In genomic region chr9:102327625-102328150, GRCm38 (mm10) we compare ENCODE assay signal across 26 mouse cellular contexts. TPM values are rescaled to one million over a fixed set of nuclear protein-coding genes. Genes with fewer than 3 reads are reported as not detected.
DNase-seq lines count a peak whose midpoint lies in the region; ATAC-seq lines count a peak whose summit lies in the region.
"Had no signal": no experiment of that assay in that cellular context is flagged by ENCODE, and none has a peak within 500 bp of the region (broad histone marks: within the 10 kb centered on the region; RNA-seq: fewer than 3 reads in every experiment).

No protein-coding gene starts in this region.

- H3K4me1 ChIP-seq in forebrain, embryonic 13.5 days, result no peaks in the 10 kb centered on the region
- H3K4me1 ChIP-seq: embryonic facial prominence, embryonic 13.5 days; embryonic facial prominence, embryonic 15.5 days; forebrain, embryonic 10.5 days; forebrain, embryonic 12.5 days had no signal

- H3K9ac ChIP-seq in forebrain, embryonic 13.5 days, result no peak overlapping the region
- H3K9ac ChIP-seq: embryonic facial prominence, embryonic 13.5 days; embryonic facial prominence, embryonic 15.5 days; forebrain, embryonic 12.5 days; forebrain, embryonic 15.5 days; forebrain, postnatal 0 days had no signal

- no peak overlapping the region for H3K27ac ChIP-seq in forebrain, embryonic 13.5 days
- H3K27ac ChIP-seq: embryonic facial prominence, embryonic 13.5 days; embryonic facial prominence, embryonic 15.5 days; forebrain, embryonic 10.5 days; forebrain, embryonic 12.5 days; forebrain, embryonic 15.5 days had no signal

- DNase-seq in 3134 (ENCODE audit: extremely low read depth, insufficient read length, low spot score), result peak; percentile 21
- DNase-seq in 416B (ENCODE audit: low read depth), result peak; percentile 71
- DNase-seq in NIH3T3 (ENCODE audit: low read depth), result peak; percentile 10
- no peak for DNase-seq in cerebellum, postnatal 4 days (ENCODE audit: low spot score in 2 of 2)
- DNase-seq in adrenal gland, postnatal 14 days, result no peak
- DNase-seq: adrenal gland, adult 2 months; adrenal gland, postnatal 10 days; adrenal gland, postnatal 36 days; cerebellum, adult 11-12 months; cerebellum, adult 2 months; cerebellum, adult 9-10 months; cerebellum, postnatal 10 days; cerebellum, postnatal 25 days; embryo, embryonic 11 days; forebrain, postnatal 0 days had no signal

- H3K4me3 ChIP-seq in forebrain, embryonic 13.5 days, result no peak overlapping the region
- H3K4me3 ChIP-seq: embryonic facial prominence, embryonic 13.5 days; embryonic facial prominence, embryonic 15.5 days; erythroblast, embryonic 14.5 days; forebrain, embryonic 10.5 days; forebrain, embryonic 12.5 days; forebrain, embryonic 15.5 days had no signal

- H3K4me2 ChIP-seq in forebrain, embryonic 13.5 days, result no peak overlapping the region
- H3K4me2 ChIP-seq: embryonic facial prominence, embryonic 13.5 days; embryonic facial prominence, embryonic 15.5 days; forebrain, embryonic 12.5 days; forebrain, embryonic 15.5 days had no signal

- no peaks in the 10 kb centered on the region for H3K27me3 ChIP-seq in forebrain, embryonic 13.5 days
- H3K27me3 ChIP-seq: CH12.LX; embryonic facial prominence, embryonic 13.5 days; embryonic facial prominence, embryonic 15.5 days; forebrain, embryonic 12.5 days; forebrain, embryonic 15.5 days had no signal

- H3K9me3 ChIP-seq in forebrain, embryonic 13.5 days (replicated peaks), result no peaks in the 10 kb centered on the region
- H3K9me3 ChIP-seq: embryonic facial prominence, embryonic 13.5 days; embryonic facial prominence, embryonic 15.5 days; forebrain, embryonic 10.5 days; forebrain, embryonic 12.5 days; forebrain, embryonic 15.5 days had no signal

- no peaks in the 10 kb centered on the region for H3K36me3 ChIP-seq in forebrain, embryonic 13.5 days (ENCODE audit: poor library complexity, severe bottlenecking)
- H3K36me3 ChIP-seq: embryonic facial prominence, embryonic 13.5 days; embryonic facial prominence, embryonic 15.5 days; forebrain, embryonic 10.5 days; forebrain, embryonic 12.5 days; forebrain, embryonic 15.5 days; G1E had no signal

- ATAC-seq in forebrain, embryonic 13.5 days, result no peak
- ATAC-seq: CD4-positive, CD25-positive, alpha-beta regulatory T cell, adult 4 months; forebrain, embryonic 15.5 days; forebrain, postnatal 0 days had no signal

- 93% methylated on average over 4 of the region's 4 CpGs for WGBS in forebrain, embryonic 13.5 days

RNA-seq across cellular contexts. Expression of gene Ephb1, which starts 26.8 kb away (rescaled TPM):
- polyA plus RNA-seq in forebrain, embryonic 13.5 days (2015; fragmentation: Nextera tagmentation; extraction: Ambion mirVana), result 23.0 and 29.4 TPM in 2 replicates
- total RNA-seq in adrenal gland, postnatal 14 days (2021), result 3.3 and 3.7 TPM in 2 replicates
- total RNA-seq: CH12.LX; common myeloid progenitor, adult 5-6 weeks had no signal
- polyA plus RNA-seq: CD4-positive, CD25-positive, alpha-beta regulatory T cell, adult 4 months; erythroblast, embryonic 14.5 days; G1E had no signal

Comparison
In these comparisons a context has a peak if more than half of its experiments do, and no peak if none do; other contexts are left out.
1. DNase-seq: peak in 3134 (single experiment), 416B (single experiment) and NIH3T3 (single experiment); none in cerebellum, postnatal 4 days (0 of 2) and adrenal gland, postnatal 14 days (single experiment).